In the genomic region with DNA sequence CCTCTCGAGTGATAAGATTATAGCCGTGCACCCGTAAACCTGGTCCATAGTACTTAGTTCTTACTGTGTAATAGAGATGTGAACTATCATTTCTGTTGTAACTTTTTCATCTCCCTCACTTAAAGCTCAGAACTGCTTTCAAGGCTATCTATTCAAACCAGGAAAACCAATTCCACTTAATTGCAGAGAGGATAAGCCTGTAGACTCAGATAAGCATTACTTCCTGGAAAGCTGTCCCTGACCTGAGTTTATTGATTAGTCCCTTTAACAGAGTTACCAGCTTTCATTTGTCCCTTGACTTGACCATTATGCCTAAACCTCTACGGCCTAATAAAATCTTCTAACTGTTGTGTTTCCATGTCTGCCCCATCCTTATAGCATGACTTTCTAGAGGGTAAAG, we compare ENCODE assay signal across 28 mouse cellular contexts. TPM values are rescaled to one million over a fixed set of nuclear protein-coding genes. Genes with fewer than 3 reads are reported as not detected.
DNase-seq lines count a peak whose midpoint lies in the region; ATAC-seq and TF ChIP-seq lines count a peak whose summit lies in the region.
"Had no signal": no experiment of that assay in that cellular context is flagged by ENCODE, and none has a peak within 500 bp of the region (broad histone marks: within the 10 kb centered on the region; RNA-seq: fewer than 3 reads in every experiment).

No protein-coding gene starts in this region.

- no peak for TF ChIP-seq CTCF in liver, embryonic 14.5 days (IDR thresholded peaks at IDR 0.05; ENCODE audit: low read depth)

- peaks cover 10% of the 10 kb centered on the region for H3K4me1 ChIP-seq in midbrain, embryonic 11.5 days (ENCODE audit: control insufficient read depth, insufficient read depth, low read length)
- H3K4me1 ChIP-seq in midbrain, embryonic 15.5 days, result peaks cover 21% of the 10 kb centered on the region
- H3K4me1 ChIP-seq in intestine, embryonic 15.5 days (replicated peaks), result peaks cover 12% of the 10 kb centered on the region
- peaks cover 18 to 31% of the 10 kb centered on the region in 2 experiments for H3K4me1 ChIP-seq in liver, embryonic 14.5 days (replicated peaks; ENCODE audit: control insufficient read depth in 2 of 2, insufficient read depth in 2 of 2, low read length in 1 of 2)
- peaks cover 11% of the 10 kb centered on the region for H3K4me1 ChIP-seq in hindbrain, embryonic 16.5 days (ENCODE audit: control insufficient read depth, insufficient read depth, low read depth, low read length)

- H3K27ac ChIP-seq in midbrain, embryonic 11.5 days (ENCODE audit: low read depth, low read length), result no peak overlapping the region
- H3K27ac ChIP-seq in midbrain, embryonic 15.5 days, result no peak overlapping the region
- 0 out of 2 replicates have a peak overlapping the region, but pooled peaks have one; percentile 38 for H3K27ac ChIP-seq in intestine, embryonic 15.5 days
- H3K27ac ChIP-seq in liver, embryonic 14.5 days, result no peak overlapping the region
- no peak overlapping the region for H3K27ac ChIP-seq in hindbrain, embryonic 16.5 days (ENCODE audit: low read depth, low read length)
- H3K27ac ChIP-seq: hindbrain, embryonic 12.5 days; neural tube, embryonic 13.5 days had no signal

- no peaks in the 10 kb centered on the region for H3K27me3 ChIP-seq in midbrain, embryonic 11.5 days (ENCODE audit: control insufficient read depth, insufficient read depth, low read length)
- H3K27me3 ChIP-seq in midbrain, embryonic 15.5 days (replicated peaks), result no peaks in the 10 kb centered on the region
- no peaks in the 10 kb centered on the region for H3K27me3 ChIP-seq in intestine, embryonic 15.5 days (replicated peaks)
- H3K27me3 ChIP-seq in liver, embryonic 14.5 days (ENCODE audit: control insufficient read depth, insufficient read depth, low read length), result no peaks in the 10 kb centered on the region
- no peaks in the 10 kb centered on the region for H3K27me3 ChIP-seq in hindbrain, embryonic 16.5 days (replicated peaks; ENCODE audit: control insufficient read depth, insufficient read depth, low read length)
- H3K27me3 ChIP-seq: heart, embryonic 12.5 days; hindbrain, embryonic 12.5 days; limb, embryonic 12.5 days; megakaryocyte, embryonic 14.5 days; neural tube, embryonic 13.5 days had no signal

- 87% methylated on average over 4 of the region's 4 CpGs for WGBS in midbrain, embryonic 11.5 days
- WGBS in midbrain, embryonic 15.5 days, result 87% methylated on average over 4 of the region's 4 CpGs
- 69% methylated on average over 4 of the region's 4 CpGs for WGBS in intestine, embryonic 15.5 days
- 8% methylated on average over 4 of the region's 4 CpGs for WGBS in liver, embryonic 14.5 days (ENCODE audit: insufficient replicate concordance)
- 94% methylated on average over 4 of the region's 4 CpGs for WGBS in hindbrain, embryonic 16.5 days

- no peak overlapping the region for H3K4me3 ChIP-seq in midbrain, embryonic 11.5 days (ENCODE audit: low read depth, low read length)
- H3K4me3 ChIP-seq in midbrain, embryonic 15.5 days, result no peak overlapping the region
- H3K4me3 ChIP-seq in intestine, embryonic 15.5 days (replicated peaks), result no peak overlapping the region
- no peak overlapping the region for H3K4me3 ChIP-seq in liver, embryonic 14.5 days (ENCODE audit: insufficient read depth in 1 of 2, low read depth in 2 of 2, low read length in 2 of 2)
- no peak overlapping the region for H3K4me3 ChIP-seq in hindbrain, embryonic 16.5 days (ENCODE audit: low read length)
- H3K4me3 ChIP-seq: heart, embryonic 12.5 days; hindbrain, embryonic 12.5 days; limb, embryonic 12.5 days; megakaryocyte, embryonic 14.5 days; neural tube, embryonic 13.5 days had no signal

- H3K36me3 ChIP-seq in midbrain, embryonic 11.5 days (ENCODE audit: control insufficient read depth, insufficient read depth, low read length), result peaks cover 4% of the 10 kb centered on the region; the same call in 1 of the 2 replicates
- H3K36me3 ChIP-seq in midbrain, embryonic 15.5 days (replicated peaks), result no peaks in the 10 kb centered on the region
- peaks cover 4% of the 10 kb centered on the region; the same call in 1 of the 2 replicates for H3K36me3 ChIP-seq in intestine, embryonic 15.5 days
- peaks cover 6% of the 10 kb centered on the region for H3K36me3 ChIP-seq in liver, embryonic 14.5 days (replicated peaks; ENCODE audit: control insufficient read depth, insufficient read depth, low read depth)
- no peaks in the 10 kb centered on the region for H3K36me3 ChIP-seq in hindbrain, embryonic 16.5 days (ENCODE audit: control insufficient read depth, insufficient read depth, low read length)

- ATAC-seq in midbrain, embryonic 11.5 days (ENCODE audit: low FRiP score), result no peak
- no peak for ATAC-seq in midbrain, embryonic 15.5 days (replicated peaks)
- 0 out of 2 replicates have a peak, but pooled peaks have one; percentile 3 for ATAC-seq in intestine, embryonic 15.5 days
- no peak for ATAC-seq in liver, embryonic 14.5 days (ENCODE audit: insufficient read depth)
- ATAC-seq in hindbrain, embryonic 16.5 days, result no peak
- ATAC-seq: CD4-positive, CD25-positive, alpha-beta regulatory T cell, adult 4 months; forebrain, embryonic 16.5 days had no signal

- DNase-seq in midbrain, embryonic 11.5 days (ENCODE audit: low spot score, missing footprints), result peak; percentile 23
- peak in 2 of 3 experiments; percentile 36 to 55 for DNase-seq in liver, embryonic 14.5 days (ENCODE audit: low read depth in 3 of 3, low spot score in 3 of 3)
- DNase-seq in ovary, adult 18-20 months (ENCODE audit: low spot score), result no peak
- no peak for DNase-seq in retina, embryonic 14.5 days (ENCODE audit: low spot score)
- DNase-seq in neural tube, embryonic 10.5 days (ENCODE audit: extremely low spot score, low spot score), result no peak
- DNase-seq: adrenal gland, postnatal 10 days; cerebellum, adult 11-12 months; cerebellum, postnatal 14 days; gastrocnemius, postnatal 14 days; heart, adult 18-20 months; heart, postnatal 10 days; kidney, adult 9 months; kidney, postnatal 14 days; lung, embryonic 14.5 days; midbrain, embryonic 14.5 days; spleen, adult 18-20 months; thymus, postnatal 14 days had no signal

- no peak overlapping the region for H3K4me2 ChIP-seq in midbrain, embryonic 11.5 days
- H3K4me2 ChIP-seq in midbrain, embryonic 15.5 days, result no peak overlapping the region
- no peak overlapping the region for H3K4me2 ChIP-seq in intestine, embryonic 15.5 days (replicated peaks)
- H3K4me2 ChIP-seq in liver, embryonic 14.5 days (ENCODE audit: low read depth), result peak overlapping the region; percentile 16; the same call in 1 of the 2 replicates
- H3K4me2 ChIP-seq in hindbrain, embryonic 16.5 days (ENCODE audit: low read length), result no peak overlapping the region
- H3K4me2 ChIP-seq: heart, embryonic 12.5 days; hindbrain, embryonic 12.5 days; limb, embryonic 12.5 days; lung, embryonic 14.5 days; neural tube, embryonic 13.5 days had no signal

- no peaks in the 10 kb centered on the region for H3K9me3 ChIP-seq in midbrain, embryonic 11.5 days (ENCODE audit: control insufficient read depth, low read length)
- no peaks in the 10 kb centered on the region for H3K9me3 ChIP-seq in midbrain, embryonic 15.5 days
- H3K9me3 ChIP-seq in intestine, embryonic 15.5 days, result no peaks in the 10 kb centered on the region
- H3K9me3 ChIP-seq in liver, embryonic 14.5 days (ENCODE audit: control insufficient read depth, low read length), result no peaks in the 10 kb centered on the region
- no peaks in the 10 kb centered on the region for H3K9me3 ChIP-seq in hindbrain, embryonic 16.5 days (ENCODE audit: control insufficient read depth, low read length)
- H3K9me3 ChIP-seq: forebrain, embryonic 10.5 days; heart, embryonic 12.5 days; hindbrain, embryonic 12.5 days; limb, embryonic 12.5 days; megakaryocyte, embryonic 14.5 days; neural tube, embryonic 13.5 days had no signal

- H3K9ac ChIP-seq in midbrain, embryonic 11.5 days (ENCODE audit: low read length), result no peak overlapping the region
- H3K9ac ChIP-seq in midbrain, embryonic 15.5 days, result no peak overlapping the region
- no peak overlapping the region for H3K9ac ChIP-seq in intestine, embryonic 15.5 days
- H3K9ac ChIP-seq in liver, embryonic 14.5 days (replicated peaks), result no peak overlapping the region
- H3K9ac ChIP-seq in hindbrain, embryonic 16.5 days (ENCODE audit: low read depth, low read length), result no peak overlapping the region
- H3K9ac ChIP-seq: heart, embryonic 12.5 days; hindbrain, embryonic 12.5 days; limb, embryonic 12.5 days; lung, embryonic 14.5 days; neural tube, embryonic 13.5 days had no signal

- TF ChIP-seq EP300 in liver, embryonic 14.5 days (IDR thresholded peaks at IDR 0.05; ENCODE audit: low read depth), result peak; percentile 62

RNA-seq across cellular contexts. Expression of a gene that starts 1.4 kb away (rescaled TPM):
- 1,035 and 1,053 TPM in 2 replicates for polyA plus RNA-seq in midbrain, embryonic 11.5 days (2014; fragmentation: Nextera tagmentation; extraction: Ambion mirVana)
- polyA plus RNA-seq in midbrain, embryonic 15.5 days (2015; fragmentation: Nextera tagmentation; extraction: Ambion mirVana), result 370 and 378 TPM in 2 replicates
- polyA plus RNA-seq in intestine, embryonic 15.5 days (2015; fragmentation: Nextera tagmentation; extraction: Ambion mirVana), result 1,436 and 1,568 TPM in 2 replicates
- 127 and 234 TPM in 2 replicates for polyA plus RNA-seq in liver, embryonic 14.5 days (2012; rRNA removed)
- 862 and 916 TPM in 2 replicates for polyA plus RNA-seq in liver, embryonic 14.5 days (2014; fragmentation: Nextera tagmentation; extraction: Ambion mirVana)
- 466 and 468 TPM in 2 replicates for polyA plus RNA-seq in hindbrain, embryonic 16.5 days (2015; fragmentation: Nextera tagmentation; extraction: Ambion mirVana)

RNA-seq across cellular contexts. Expression of a gene that starts 24.2 kb away (rescaled TPM):
- 23.6 and 28.0 TPM in 2 replicates for polyA plus RNA-seq in midbrain, embryonic 11.5 days (2014; fragmentation: Nextera tagmentation; extraction: Ambion mirVana)
- polyA plus RNA-seq in midbrain, embryonic 15.5 days (2015; fragmentation: Nextera tagmentation; extraction: Ambion mirVana), result 22.2 and 22.6 TPM in 2 replicates
- 23.0 and 24.6 TPM in 2 replicates for polyA plus RNA-seq in intestine, embryonic 15.5 days (2015; fragmentation: Nextera tagmentation; extraction: Ambion mirVana)
- 7.0 and 8.5 TPM in 2 replicates for polyA plus RNA-seq in liver, embryonic 14.5 days (2012; rRNA removed)
- 4.1 and 5.9 TPM in 2 replicates for polyA plus RNA-seq in liver, embryonic 14.5 days (2014; fragmentation: Nextera tagmentation; extraction: Ambion mirVana)
- polyA plus RNA-seq in hindbrain, embryonic 16.5 days (2015; fragmentation: Nextera tagmentation; extraction: Ambion mirVana), result 22.6 and 24.5 TPM in 2 replicates

RNA-seq across cellular contexts. Expression of a gene that starts 24.4 kb away (rescaled TPM):
- 34.3 and 37.7 TPM in 2 replicates for polyA plus RNA-seq in midbrain, embryonic 11.5 days (2014; fragmentation: Nextera tagmentation; extraction: Ambion mirVana)
- 11.3 and 11.5 TPM in 2 replicates for polyA plus RNA-seq in midbrain, embryonic 15.5 days (2015; fragmentation: Nextera tagmentation; extraction: Ambion mirVana)
- polyA plus RNA-seq in intestine, embryonic 15.5 days (2015; fragmentation: Nextera tagmentation; extraction: Ambion mirVana), result 25.2 and 26.4 TPM in 2 replicates
- 12.6 and 16.0 TPM in 2 replicates for polyA plus RNA-seq in liver, embryonic 14.5 days (2012; rRNA removed)
- 9.1 and 12.7 TPM in 2 replicates for polyA plus RNA-seq in liver, embryonic 14.5 days (2014; fragmentation: Nextera tagmentation; extraction: Ambion mirVana)
- 8.0 and 11.2 TPM in 2 replicates for polyA plus RNA-seq in hindbrain, embryonic 16.5 days (2015; fragmentation: Nextera tagmentation; extraction: Ambion mirVana)

RNA-seq across cellular contexts. Expression of a gene that starts 32.5 kb away (rescaled TPM):
- polyA plus RNA-seq in midbrain, embryonic 11.5 days (2014; fragmentation: Nextera tagmentation; extraction: Ambion mirVana), result 544 TPM in 2 replicates
- 675 and 714 TPM in 2 replicates for polyA plus RNA-seq in midbrain, embryonic 15.5 days (2015; fragmentation: Nextera tagmentation; extraction: Ambion mirVana)
- polyA plus RNA-seq in intestine, embryonic 15.5 days (2015; fragmentation: Nextera tagmentation; extraction: Ambion mirVana), result 772 and 821 TPM in 2 replicates
- 176 and 194 TPM in 2 replicates for polyA plus RNA-seq in liver, embryonic 14.5 days (2012; rRNA removed)
- polyA plus RNA-seq in liver, embryonic 14.5 days (2014; fragmentation: Nextera tagmentation; extraction: Ambion mirVana), result 275 and 295 TPM in 2 replicates
- polyA plus RNA-seq in hindbrain, embryonic 16.5 days (2015; fragmentation: Nextera tagmentation; extraction: Ambion mirVana), result 763 and 799 TPM in 2 replicates

RNA-seq across cellular contexts. Expression of a gene that starts 36.8 kb away (rescaled TPM):
- 5.5 and 6.1 TPM in 2 replicates for polyA plus RNA-seq in midbrain, embryonic 11.5 days (2014; fragmentation: Nextera tagmentation; extraction: Ambion mirVana)
- 2.6 and 2.9 TPM in 2 replicates for polyA plus RNA-seq in midbrain, embryonic 15.5 days (2015; fragmentation: Nextera tagmentation; extraction: Ambion mirVana)
- polyA plus RNA-seq in intestine, embryonic 15.5 days (2015; fragmentation: Nextera tagmentation; extraction: Ambion mirVana), result 8.1 and 8.7 TPM in 2 replicates
- 1.3 and 1.6 TPM in 2 replicates for polyA plus RNA-seq in liver, embryonic 14.5 days (2012; rRNA removed)
- 3.2 and 3.4 TPM in 2 replicates for polyA plus RNA-seq in liver, embryonic 14.5 days (2014; fragmentation: Nextera tagmentation; extraction: Ambion mirVana)
- 3.0 and 3.1 TPM in 2 replicates for polyA plus RNA-seq in hindbrain, embryonic 16.5 days (2015; fragmentation: Nextera tagmentation; extraction: Ambion mirVana)

Comparison
In these comparisons a context has a peak if more than half of its experiments do, and no peak if none do; other contexts are left out.
1. DNase-seq: peak in midbrain, embryonic 11.5 days (single experiment) and liver, embryonic 14.5 days (2 of 3); none in ovary, adult 18-20 months (single experiment), retina, embryonic 14.5 days (single experiment) and neural tube, embryonic 10.5 days (single experiment).